Mouse (Mus musculus) small intestine, adult 2 months (tissue): Measurements from ENCODE around the gene Atp2b2.

Experiments
- CTCF ChIP-seq: fragments of 200-500 bp; IDR thresholded peaks from 2 replicates; pipeline ENCODE4 v1.5.1; 2012; ENCODE audit warnings: low read depth, mild to moderate bottlenecking, control low read depth, inconsistent platforms, low read length, moderate library complexity, mixed read lengths; ENCODE audit not compliant: insufficient replicate concordance, insufficient read length; ENCODE audit errors: extremely low read depth
- POLR2A ChIP-seq: fragments of 200-500 bp; IDR thresholded peaks from 2 replicates; pipeline ENCODE4 v1.6.1; 2012; ENCODE audit warnings: low read depth, mild to moderate bottlenecking, control low read depth, inconsistent platforms, low read length, moderate library complexity

GRCm38 (mm10) chr6:113695203-113695602 lies 347.2 kb downstream of the Atp2b2 start:
- TF ChIP-seq POLR2A: no peak
- no peak for TF ChIP-seq CTCF
